Mouse (Mus musculus): ENCODE results near the gene Arap1.

The Arap1 gene

GRCm38 (mm10) chr7:101394569-101394968, 46.7 kb downstream of the Arap1 start:
- no peak for DNase-seq (ENCODE audit: low spot score)

GRCm38 (mm10) chr7:101395471-101395870, 47.6 kb downstream of the Arap1 start:
- DNase-seq (ENCODE audit: low spot score): peak; percentile 30

- no peak for DNase-seq (ENCODE audit: low spot score)
These were observed 49.3 kb downstream of the Arap1 start for GRCm38 (mm10) chr7:101397175-101397574.

- no peak for DNase-seq (ENCODE audit: low spot score)
These were observed 53.6 kb downstream of the Arap1 start for GRCm38 (mm10) chr7:101401510-101401909.

GRCm38 (mm10) chr7:101403831-101404230, 56.0 kb downstream of the Arap1 start:
- no peak for DNase-seq (ENCODE audit: low spot score)

GRCm38 (mm10) chr7:101410267-101410936, 62.5 kb downstream of the Arap1 start, which contains the start of gene Gm45837:
TSS of gene Gm45837 (plus strand) at chr7:101410886.
- DNase-seq (ENCODE audit: low spot score): peak; percentile 40

GRCm38 (mm10) chr7:101412796-101413195, 64.9 kb downstream of the Arap1 start:
- DNase-seq (ENCODE audit: low spot score): peak; percentile 84

GRCm38 (mm10) chr7:101414209-101414608, 66.3 kb downstream of the Arap1 start:
- DNase-seq (ENCODE audit: low spot score): no peak

GRCm38 (mm10) chr7:101414661-101415511, 67.0 kb downstream of the Arap1 start:
- DNase-seq (ENCODE audit: low spot score): no peak

- DNase-seq (ENCODE audit: low spot score): no peak
These were observed 67.7 kb downstream of the Arap1 start for GRCm38 (mm10) chr7:101415512-101416100.

- DNase-seq (ENCODE audit: low spot score): no peak
These were observed 68.5 kb downstream of the Arap1 start for GRCm38 (mm10) chr7:101416391-101416790.

GRCm38 (mm10) chr7:101419013-101419770, 71.3 kb downstream of the Arap1 start:
- no peak for DNase-seq (ENCODE audit: low spot score)

GRCm38 (mm10) chr7:101421529-101421928, 73.7 kb downstream of the Arap1 start, which contains the start of gene Pde2a:
TSS of gene Pde2a (plus strand) at chr7:101421691.
- no peak for DNase-seq (ENCODE audit: low spot score)

GRCm38 (mm10) chr7:101422069-101422468, 74.2 kb downstream of the Arap1 start:
- DNase-seq (ENCODE audit: low spot score): no peak

GRCm38 (mm10) chr7:101422646-101423045, 74.8 kb downstream of the Arap1 start:
- no peak for DNase-seq (ENCODE audit: low spot score)

- DNase-seq (ENCODE audit: low spot score): no peak
These were observed 76.1 kb downstream of the Arap1 start for GRCm38 (mm10) chr7:101423970-101424369.

GRCm38 (mm10) chr7:101426692-101427091, 78.8 kb downstream of the Arap1 start:
- DNase-seq (ENCODE audit: low spot score): no peak

GRCm38 (mm10) chr7:101427736-101428135, 79.9 kb downstream of the Arap1 start:
- no peak for DNase-seq (ENCODE audit: low spot score)

- DNase-seq (ENCODE audit: low spot score): no peak
These were observed 87.2 kb downstream of the Arap1 start for GRCm38 (mm10) chr7:101435038-101435437.

GRCm38 (mm10) chr7:101437876-101438275, 90.0 kb downstream of the Arap1 start:
- no peak for DNase-seq (ENCODE audit: low spot score)

GRCm38 (mm10) chr7:101443093-101443492, 95.2 kb downstream of the Arap1 start:
- DNase-seq (ENCODE audit: low spot score): no peak

GRCm38 (mm10) chr7:101444211-101444610, 96.3 kb downstream of the Arap1 start:
- DNase-seq (ENCODE audit: low spot score): no peak
